Mouse (Mus musculus): ENCODE data around the gene Ech1. TPM values are rescaled to one million over a fixed set of nuclear protein-coding genes. Genes with fewer than 3 reads are reported as not detected.

The Ech1 gene
- total RNA-seq, 2 experiments from 2014 or later = 49.1 to 50.8 TPM

DNA sequence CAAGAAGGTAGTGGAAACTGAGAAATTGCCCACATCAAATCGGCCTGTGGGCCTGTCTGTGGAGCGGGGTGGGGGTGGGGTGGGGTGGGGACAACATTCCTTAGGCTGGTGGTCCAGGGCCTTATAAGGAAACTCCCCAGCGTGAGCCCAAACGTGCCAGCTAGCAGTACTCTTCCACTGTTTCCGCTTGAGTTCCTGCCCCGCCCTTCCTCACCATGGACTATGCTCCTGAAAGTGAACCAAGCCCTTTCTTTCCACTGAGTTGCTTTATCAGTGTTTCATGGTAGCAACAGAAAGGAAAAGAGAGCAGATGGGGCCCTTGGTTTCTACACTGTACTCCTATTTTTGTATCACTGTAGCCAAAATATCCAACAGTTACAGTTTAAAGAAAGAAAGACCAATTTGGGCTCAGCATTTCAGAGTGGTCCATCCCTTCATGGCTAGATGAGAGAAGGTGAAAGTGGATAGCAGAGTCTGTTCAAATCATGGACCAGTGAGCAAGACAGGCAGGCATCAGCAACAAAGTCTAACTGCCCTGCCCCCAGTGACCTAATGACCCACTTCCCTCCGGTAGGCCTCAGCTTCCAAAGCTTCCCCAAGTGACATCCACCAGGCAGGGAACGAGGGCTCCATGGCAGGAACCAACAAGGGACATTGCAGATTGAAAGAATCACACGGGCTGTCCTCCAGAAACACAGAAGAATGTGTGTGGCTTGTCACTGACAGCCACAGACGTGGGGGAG lies 22.0 kb upstream of the Ech1 start:
- no peak for DNase-seq (ENCODE audit: low spot score in 2 of 2)

DNA sequence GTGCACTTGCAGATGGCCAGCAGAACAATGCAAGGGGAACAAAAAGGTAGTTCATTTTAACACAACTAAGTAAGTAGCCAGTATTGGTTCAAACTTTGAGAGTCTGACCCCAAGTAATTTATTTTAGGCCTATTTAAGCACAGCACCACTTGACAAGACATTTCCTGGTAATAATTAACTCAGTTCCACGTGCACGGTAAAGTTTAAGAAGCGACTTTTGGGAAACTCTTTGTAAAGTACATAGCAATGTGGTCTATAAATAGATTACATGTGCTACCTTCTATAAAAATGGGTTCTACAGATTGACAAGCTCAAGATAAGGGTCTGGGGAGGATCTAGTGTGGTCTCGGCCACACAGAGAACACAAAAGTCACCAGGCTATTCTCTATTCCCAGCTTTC lies 21.3 kb upstream of the Ech1 start:
- no peak for DNase-seq (ENCODE audit: low spot score in 2 of 2)

DNA sequence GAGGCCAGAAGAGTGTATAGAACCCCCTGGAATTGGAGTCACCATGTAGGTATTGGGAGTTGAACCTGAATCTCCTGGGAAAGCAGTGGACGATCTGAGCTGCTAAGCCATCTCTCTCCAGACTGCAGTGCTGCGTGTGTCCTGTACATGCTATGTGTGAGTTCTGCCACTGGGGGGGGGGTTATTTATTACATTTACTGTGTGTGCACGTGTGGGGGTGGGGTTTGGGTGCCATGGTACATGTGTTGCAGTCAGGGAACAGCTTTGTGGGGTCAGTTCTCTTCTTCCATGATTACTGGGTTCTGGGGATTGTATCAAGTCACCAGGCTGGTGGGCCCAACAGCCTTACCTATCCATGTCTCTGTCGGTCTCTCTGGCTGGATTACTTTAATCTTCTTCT lies 18.1 kb upstream of the Ech1 start:
- DNase-seq (ENCODE audit: low spot score in 2 of 2) = no peak

DNA sequence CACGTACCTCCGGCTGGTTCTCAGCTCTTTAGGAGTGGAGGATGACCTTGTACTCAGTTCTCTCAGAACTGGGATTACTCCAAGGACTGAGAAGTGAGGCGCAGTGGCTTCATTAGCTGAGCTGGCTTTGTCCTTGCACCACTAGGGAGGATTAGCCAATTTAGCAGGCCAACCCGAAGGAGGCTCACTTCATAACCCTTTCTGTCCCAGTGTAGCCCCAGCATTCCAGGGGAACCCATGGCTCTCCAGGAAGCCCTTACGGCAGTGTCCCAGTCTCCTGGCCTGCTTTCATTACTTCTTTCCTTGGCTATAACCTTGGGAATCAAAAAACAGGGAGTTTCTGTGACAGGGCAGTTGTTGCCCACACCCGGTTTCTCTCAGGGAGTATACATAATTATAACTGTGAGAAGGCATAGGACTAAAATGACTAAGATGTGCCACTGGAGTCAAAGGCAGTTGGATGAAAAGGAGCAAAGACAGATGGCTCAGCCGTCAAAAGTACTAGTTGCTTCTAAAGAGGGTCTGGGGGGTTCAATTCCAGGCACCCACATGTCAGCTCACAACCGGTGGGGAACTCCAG lies 17.3 kb upstream of the Ech1 start:
- no peak for DNase-seq (ENCODE audit: low spot score in 2 of 2)

DNA sequence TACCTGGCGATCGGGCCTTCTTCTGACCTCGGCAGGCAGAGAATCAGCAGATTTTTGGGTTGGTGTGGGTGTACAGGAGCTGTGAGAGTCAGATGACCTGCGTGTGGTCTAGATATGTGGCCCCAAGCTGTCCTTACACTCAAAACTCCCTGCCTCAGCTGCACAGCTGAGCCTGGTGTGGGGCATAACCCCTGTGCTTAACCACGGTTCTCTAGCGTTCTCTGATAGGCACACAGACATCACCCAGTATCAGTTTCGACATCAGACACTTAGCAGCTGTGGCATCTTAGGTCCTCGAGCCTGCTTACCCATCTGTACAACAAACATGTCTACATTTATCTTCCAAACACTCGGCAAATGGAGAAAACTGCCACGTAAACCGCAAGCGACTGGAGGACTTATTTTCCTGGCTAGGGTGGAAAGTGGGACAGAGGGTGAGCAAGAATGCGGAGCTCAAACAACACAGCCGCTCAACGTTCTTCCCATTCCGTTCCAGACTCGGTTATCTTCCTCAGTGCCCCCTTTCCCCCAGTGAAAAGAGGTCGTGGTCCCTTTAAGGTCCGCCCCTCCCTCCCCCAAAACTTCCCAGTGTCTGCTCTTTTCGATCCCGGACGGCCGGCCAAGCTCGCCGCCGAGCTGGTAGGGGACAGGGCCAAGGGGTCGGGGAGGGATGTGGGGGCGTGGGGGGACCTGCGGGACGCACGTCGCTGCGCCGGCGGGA lies 16.6 kb upstream of the Ech1 start, which contains the start of gene Hnrnpl:
TSS of gene Hnrnpl (plus strand) at position 321 of the 721 bp plus-strand sequence.
- no peak for DNase-seq (ENCODE audit: low spot score in 2 of 2)

DNA sequence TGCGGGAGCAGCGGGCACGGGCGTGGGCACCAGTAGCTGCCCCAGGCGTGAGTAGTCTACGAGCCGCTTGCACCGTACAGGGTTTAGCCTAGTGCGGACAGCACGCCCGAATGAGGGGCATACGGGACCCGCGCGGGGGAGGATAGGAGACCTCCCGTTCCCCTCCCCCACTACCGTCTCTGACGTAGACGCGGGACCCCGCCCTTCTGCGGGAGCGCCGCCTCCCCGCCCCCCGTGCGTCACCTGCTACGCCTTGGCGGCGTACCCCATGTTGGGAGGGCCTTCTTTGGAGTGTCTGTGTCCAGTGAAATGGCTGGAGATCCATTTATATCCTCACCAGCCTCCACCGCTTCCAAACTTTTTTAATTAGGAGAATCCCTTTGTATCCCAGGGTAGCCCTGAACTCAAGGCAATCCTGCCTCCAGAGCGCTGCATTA lies 16.0 kb upstream of the Ech1 start:
- DNase-seq (ENCODE audit: low spot score in 2 of 2) = peak; percentile 94 to 97

DNA sequence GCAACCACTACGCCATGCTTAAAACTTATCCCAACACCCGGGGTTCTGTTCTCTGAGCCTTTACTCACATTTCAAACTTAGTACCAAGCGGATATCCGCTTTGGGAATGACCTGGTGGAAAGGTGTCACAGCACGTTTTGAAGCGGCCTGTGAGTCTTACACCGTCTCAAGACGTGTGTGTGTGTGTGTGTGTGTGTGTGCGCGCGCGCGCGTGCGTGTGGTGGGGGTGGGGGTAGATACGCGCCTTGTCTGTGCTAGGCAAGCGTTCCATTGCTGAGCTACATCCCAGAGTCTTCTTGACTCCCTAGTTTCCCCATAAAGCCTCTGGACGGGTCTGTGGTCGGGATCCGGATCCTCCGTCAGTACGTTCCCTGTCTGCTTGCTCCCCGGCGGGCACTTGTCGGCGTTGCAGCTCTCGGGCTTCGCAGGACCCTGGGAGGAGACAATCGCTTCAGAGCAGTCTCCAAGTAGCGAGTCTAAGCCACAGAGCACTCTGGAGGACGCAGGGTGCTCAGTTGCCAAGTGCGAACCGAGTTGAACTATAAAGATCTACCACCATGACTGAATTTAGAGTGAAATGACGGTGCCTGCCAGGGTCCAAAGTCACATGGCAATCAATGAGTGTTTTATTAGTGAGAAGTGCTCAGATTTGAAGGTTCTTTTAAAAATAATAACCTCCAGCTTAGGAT lies 15.5 kb upstream of the Ech1 start:
- DNase-seq (ENCODE audit: low spot score in 2 of 2) = peak; percentile 63 to 67

DNA sequence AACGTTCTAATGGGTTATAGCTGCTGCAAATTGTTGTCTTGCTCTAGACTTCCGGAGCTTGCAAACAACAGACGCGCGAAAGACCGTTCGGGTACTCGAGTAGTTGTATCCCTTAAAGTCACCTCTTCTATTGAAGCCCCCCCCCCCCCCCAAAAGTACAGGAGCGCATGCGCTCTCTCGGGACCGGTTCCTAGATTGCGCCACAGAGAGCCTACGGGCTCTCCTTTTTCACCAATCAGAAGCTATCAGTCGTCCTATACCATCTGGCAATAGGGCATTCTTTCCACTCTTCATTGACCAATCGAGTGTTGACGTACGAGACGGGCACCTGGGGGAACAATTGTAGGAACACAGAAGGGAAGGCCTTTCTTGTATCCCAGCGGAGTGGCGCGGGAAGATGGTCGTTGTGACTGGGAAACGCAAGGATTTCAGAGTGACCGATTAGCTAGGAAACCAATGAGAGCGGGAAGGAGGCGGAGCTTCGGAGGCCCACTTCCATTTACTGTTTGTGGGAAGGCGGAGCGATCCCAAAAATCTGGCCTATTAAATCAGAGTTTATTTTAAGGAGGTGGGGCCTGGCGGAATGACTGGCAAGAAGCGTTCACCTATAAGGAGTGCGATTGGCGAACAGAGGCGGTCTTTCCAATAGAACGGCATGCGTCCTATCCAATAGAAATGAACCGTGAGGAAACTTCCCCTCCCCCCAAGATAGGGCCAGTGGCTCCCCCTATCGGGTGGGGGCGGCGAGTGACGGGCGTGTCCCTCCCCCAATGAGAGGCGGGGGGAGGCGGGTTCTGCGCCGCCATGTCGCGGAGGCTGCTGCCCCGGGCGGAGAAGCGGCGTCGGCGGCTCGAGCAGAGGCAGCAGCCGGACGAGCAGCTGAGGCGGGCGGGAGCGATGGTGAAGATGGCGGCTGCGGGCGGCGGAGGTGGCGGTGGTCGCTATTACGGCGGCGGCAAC lies 14.6 kb upstream of the Ech1 start:
- DNase-seq (ENCODE audit: low spot score in 2 of 2) = peak; percentile 99

DNA sequence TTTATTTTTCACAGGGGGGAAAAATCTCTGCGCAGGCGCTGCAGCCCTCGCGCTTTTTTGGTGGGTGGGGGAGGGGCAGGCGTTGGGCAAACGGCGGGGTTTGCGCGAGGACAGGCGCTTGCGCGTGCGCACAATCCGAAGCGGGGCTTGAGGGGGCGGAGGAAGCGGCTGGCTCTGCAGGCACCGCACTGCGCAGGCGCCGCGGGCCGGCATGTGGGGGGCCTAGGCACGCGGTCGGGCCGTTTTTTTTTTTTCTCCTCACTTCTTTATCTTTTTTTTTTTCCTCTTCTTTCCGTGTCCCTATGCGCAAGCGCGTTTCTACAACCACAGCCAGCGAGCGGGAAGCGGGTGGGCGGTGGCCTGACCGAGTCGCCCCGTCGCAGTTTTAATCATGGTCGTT lies 13.8 kb upstream of the Ech1 start:
- DNase-seq (ENCODE audit: low spot score in 2 of 2) = peak; percentile 93 to 95

DNA sequence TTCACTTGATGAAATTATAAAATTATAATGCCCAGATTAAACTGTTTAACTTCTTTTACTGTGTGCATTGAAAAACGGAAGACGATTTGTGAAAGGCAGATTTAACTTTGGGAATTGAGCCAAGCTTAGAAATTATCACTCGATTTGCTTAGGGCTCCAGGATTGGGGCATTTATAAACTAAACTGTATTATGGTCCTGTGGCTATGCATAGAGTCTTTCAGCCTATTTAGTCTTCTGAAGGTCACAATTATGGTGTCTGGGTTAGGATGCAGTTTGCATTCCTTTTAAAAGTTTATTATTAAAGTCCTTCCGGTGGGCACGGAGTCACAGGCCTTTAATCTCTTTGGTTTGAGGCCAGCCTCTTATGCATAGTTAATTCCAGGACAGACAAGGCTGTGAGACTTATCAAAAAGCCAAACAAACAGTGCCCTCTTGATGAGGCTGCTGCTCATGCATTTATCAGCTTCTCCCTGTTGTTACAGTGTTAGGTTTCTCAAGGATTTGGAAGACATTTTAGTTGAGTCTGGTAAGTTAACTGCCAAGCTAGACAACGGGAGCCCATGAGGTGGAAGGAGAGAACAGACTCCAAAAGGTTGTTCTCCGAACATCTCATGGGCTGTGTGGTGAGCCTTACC lies 13.3 kb upstream of the Ech1 start:
- DNase-seq (ENCODE audit: low spot score in 2 of 2) = no peak

DNA sequence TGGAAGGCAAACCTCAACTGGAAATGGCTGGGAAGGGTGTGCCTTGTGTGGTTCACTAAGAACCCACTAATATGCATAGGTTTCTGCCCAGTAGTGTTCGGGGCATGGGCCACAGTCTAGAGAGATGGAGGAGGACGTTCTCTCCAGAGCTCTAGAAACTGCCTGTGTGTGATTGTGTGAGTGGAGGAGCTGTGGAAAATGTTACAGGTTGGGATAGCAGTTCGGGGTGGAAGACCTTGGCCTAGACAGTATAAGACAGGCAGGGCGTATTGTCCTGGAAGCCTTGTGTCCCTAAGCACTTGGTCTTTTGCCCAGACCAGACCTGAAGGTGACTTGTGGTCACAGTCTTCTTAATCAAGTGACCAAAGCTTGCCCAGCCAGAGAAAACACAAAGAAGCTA lies 12.6 kb upstream of the Ech1 start:
- peak in 1 of 2 experiments; percentile 13 for DNase-seq (ENCODE audit: low spot score in 2 of 2)

DNA sequence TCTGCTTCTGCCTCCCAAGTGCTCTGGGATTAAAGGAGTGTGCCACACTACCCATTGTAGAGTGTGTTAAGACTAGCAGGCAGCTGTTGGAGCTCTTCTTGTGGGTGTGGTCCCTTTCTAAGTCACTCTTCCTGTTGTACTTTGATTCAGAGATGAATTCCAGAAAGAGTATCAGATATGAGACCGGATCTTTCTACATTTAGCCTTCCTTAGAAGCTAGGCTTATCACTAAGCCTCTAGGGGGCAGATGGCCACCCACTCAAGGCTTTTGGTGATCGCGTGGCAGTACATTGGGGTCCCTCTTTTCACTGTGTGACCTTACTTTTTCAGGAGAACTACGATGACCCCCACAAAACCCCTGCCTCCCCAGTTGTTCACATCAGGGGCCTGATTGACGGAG lies 12.1 kb upstream of the Ech1 start:
- no peak for DNase-seq (ENCODE audit: low spot score in 2 of 2)

DNA sequence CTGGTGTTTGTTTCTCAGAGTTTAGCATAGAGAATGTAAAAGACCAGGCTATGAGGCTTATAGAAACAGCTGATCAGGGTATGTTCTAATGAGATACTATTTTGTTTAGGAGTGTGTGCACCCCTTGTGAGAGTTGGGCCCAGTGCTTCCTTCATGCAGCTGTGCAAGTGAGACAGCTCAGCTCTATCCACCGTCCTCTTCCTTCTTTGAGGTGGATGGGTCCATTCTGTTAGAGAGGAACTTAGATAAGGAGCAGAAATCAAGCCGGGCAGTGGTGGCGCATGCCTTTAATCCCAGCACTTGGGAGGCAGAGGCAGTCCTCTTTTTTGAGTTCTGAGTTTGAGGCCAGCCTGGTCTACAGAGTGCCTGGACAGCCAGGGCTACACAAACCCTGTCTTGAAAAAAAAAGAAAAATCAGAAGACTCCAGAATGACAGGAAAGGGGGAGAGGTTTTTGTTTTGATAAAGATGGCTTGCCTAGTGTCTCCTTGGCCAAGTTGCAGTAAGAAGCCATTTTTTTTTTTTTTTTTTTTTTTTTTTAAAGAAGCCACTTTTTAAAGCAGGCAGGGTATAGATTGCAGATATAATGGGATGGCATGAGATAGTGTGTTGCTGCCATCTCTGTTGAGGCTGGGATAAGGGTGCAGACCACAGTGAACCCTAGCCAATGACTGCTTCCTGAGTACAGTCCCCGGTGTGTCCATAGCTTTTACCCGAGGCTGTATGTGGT lies 10.5 kb upstream of the Ech1 start:
- DNase-seq (ENCODE audit: low spot score in 2 of 2) = no peak

DNA sequence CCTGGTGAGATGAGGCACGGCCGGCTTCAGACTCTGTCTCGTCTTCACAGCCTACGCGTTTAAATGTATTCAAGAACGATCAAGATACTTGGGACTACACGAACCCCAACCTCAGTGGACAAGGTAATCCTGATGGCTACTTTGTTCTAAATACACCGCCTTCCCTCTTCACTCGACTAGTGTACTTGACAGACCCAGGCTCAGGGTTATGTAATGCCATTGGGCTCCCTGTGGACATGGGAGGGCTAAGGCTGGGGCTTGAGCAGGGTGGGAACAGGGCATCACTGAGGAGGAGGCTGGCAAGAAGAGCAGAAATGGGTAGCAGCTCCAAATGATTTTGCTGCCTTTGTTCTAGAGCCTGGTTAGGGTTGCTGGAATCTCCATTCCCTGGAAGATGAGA lies 9.8 kb upstream of the Ech1 start:
- no peak for DNase-seq (ENCODE audit: low spot score in 2 of 2)

DNA sequence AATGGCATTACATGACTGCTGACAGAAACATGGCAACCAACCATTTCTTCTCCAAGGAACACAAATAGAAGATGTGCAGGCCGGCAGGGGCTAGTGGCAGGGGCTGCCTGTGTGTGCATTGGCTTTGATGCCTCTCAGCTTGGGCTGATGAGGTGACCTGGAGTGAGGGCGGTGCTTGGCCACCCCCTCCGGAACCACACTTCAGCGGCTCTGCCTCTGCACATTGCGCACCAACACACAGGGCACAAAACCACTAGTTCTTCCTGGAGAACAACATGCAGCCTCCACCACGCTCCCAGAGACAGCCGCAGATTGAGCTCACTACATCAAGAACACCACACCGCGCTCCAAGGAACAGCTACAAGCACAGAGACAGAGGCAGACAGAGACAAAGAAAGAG lies 8.8 kb upstream of the Ech1 start:
- DNase-seq (ENCODE audit: low spot score in 2 of 2) = peak in 1 of 2 experiments; percentile 12

DNA sequence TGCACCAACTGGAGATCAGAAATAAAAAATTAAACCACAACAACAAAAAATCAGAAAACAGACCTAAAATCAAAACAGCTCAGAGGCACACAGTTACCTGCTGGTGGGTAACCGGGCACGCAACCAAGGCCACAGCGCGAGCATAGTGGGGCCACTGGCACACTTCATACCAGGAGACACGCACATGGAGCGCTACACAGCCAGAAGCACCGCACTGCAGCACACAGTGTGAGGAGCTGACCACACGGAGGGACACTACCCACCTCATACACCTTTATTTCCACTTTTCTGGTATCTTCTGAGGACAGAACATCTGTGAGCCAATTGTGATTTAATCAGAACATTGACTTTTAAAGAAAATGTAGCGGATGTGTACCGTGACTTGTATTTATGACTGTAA lies 8.1 kb upstream of the Ech1 start:
- peak in 1 of 2 experiments; percentile 21 for DNase-seq (ENCODE audit: low spot score in 2 of 2)

DNA sequence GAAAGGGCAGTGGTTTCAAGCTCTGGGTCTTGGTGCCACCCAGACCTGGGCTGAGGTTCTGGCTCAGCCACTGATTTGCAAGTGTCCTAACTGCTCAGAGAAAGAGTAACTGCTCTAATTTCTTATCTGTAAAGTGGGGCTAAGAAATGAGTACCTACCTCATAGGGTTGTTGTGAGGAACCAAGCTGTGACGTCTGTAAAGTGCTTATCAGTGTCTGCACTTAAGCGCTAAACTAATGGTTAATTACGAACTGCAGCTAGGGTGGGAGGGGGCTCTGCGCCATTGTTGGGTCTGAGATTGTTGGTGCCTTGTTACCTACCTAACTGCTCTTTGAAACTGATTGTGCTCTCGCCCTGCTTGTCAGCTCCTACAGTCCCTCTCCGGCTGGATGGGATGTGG lies 7.5 kb upstream of the Ech1 start:
- DNase-seq (ENCODE audit: low spot score in 2 of 2) = peak in 1 of 2 experiments; percentile 13

DNA sequence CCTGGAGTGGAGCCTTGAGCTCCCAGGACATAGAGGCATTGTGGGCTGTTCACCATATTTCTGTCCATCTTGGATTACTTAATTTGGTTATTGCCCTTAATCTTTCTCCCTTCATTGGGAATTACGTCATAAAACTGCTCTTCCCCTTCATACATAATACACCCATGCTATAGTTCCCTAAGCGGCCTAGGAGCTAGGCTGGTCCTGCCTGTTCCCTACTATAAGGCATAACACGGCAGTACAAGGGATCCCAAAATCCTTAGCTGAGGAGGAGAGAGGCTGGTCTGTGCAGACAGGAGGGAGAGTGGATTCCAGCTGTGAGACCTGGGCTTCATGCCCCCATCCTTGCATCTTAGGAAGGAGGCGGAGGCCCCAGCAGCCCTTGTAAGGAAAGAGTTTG lies 7.1 kb upstream of the Ech1 start:
- DNase-seq (ENCODE audit: low spot score in 2 of 2) = no peak

DNA sequence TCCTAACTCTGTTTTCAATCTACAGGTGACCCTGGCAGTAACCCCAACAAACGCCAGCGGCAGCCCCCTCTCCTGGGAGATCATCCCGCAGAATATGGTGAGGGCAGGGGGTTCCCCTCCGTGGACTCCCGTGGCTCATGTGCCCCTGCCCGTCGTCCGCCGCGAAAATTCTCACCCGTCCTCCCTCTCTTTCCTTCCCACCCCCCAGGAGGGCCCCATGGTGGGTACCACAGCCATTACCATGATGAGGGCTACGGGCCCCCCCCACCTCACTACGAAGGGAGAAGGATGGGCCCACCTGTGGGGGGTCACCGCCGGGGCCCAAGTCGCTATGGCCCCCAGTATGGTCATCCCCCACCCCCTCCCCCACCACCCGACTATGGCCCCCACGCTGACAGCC lies 6.6 kb upstream of the Ech1 start:
- peak in 1 of 2 experiments; percentile 13 for DNase-seq (ENCODE audit: low spot score in 2 of 2)
